Mouse (Mus musculus) pancreas, adult 10 weeks (tissue): ENCODE measurements around the gene Gm8332. TPM values are rescaled to one million over a fixed set of nuclear protein-coding genes. Genes with fewer than 3 reads are reported as not detected.

ENCODE experiments used
- polyA plus RNA-seq: library from polyadenylated mRNA; stranded (reverse); fragments of 350-450 nt; fragmentation: Illumina TruSeq; extraction: RNeasy Lipid Tissue Mini Kit (QIAGEN cat#74804); gene quantifications from one replicate; pipeline ENCODE4 v1.2.3, GENCODE M21; 2015; ENCODE audit warnings: low read depth, low replicate concordance; ENCODE audit not compliant: insufficient read depth

Gm8332 gene
- polyA plus RNA-seq, result not detected

GRCm38 (mm10) chr12:88250000-88250399 is at the start of gene Gm8332:
TSS of gene Gm8332 (minus strand) at chr12:88250100.

GRCm38 (mm10) chr12:88274400-88274799 is 24.5 kb upstream of the Gm8332 start, which contains the start of gene Gm5662:
TSS of gene Gm5662 (minus strand) at chr12:88274500.

Other genes with a start within 250 kb of the Gm8332 start
- not detected for gene Gm2075, start 238.3 kb downstream of the Gm8332 start, polyA plus RNA-seq
- gene Gm6803, start 231.3 kb downstream of the Gm8332 start, polyA plus RNA-seq, result not detected
- not detected for gene Gm2056, start 223.1 kb downstream of the Gm8332 start, polyA plus RNA-seq
- not detected for gene Gm16368, start 166.4 kb downstream of the Gm8332 start, polyA plus RNA-seq
- not detected for gene Gm10436, start 68.0 kb downstream of the Gm8332 start, polyA plus RNA-seq
- gene Gm5662, start 24.4 kb upstream of the Gm8332 start, polyA plus RNA-seq, result not detected
- not detected for gene Gm5039, start 73.9 kb upstream of the Gm8332 start, polyA plus RNA-seq
- gene Adck1, start 110.5 kb upstream of the Gm8332 start, polyA plus RNA-seq, result 4.5 TPM